Mouse (Mus musculus): ENCODE data around the gene Tgfbr3l. TPM values are rescaled to one million over a fixed set of nuclear protein-coding genes. Genes with fewer than 3 reads are reported as not detected.

Gene Tgfbr3l
- polyA plus RNA-seq, 1 experiment from 2014 or later = 1.1 TPM

DNA sequence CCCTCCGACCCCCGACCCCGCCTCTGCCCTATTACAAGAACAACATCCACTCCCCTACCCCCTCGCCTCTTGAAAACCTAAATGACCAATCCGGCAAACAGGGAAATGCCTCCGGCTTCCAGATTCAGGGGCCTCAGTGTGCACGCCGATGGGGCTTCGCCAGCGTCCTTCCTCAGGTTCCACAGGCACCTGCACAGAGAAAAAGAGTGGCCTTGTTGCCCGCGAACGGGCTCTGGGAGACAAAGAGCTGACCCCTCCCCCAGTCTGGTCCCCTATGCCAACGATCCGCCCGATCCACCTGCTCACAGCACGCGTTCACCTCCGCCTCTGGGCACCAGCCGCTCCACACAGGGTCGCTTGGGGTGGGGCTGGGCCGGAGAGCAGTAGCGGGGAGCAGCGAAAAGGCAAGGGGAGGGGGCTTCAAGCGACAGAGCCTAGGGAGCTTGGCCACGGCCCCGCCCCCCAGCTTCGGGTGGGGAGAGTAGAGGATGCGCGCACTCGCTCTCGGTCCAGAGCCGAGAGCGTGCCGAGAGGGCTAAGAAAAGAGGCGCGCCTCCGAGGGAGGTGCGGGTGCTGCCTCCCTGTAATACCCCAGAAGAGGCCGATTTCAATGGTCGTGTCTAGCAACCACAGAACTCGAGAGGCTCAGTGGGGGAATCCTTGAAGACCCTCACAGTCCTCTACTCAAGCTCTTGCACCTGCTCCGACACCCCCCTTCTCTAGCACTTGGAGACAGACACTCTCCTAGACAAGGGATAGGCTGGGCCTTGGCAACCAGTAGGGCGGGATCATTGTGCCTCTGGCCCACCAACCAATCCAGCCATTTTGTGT is 31.0 kb upstream of the Tgfbr3l start, which contains the start of gene Prr36:
Prr36 (minus strand) TSS at position 669 of the 831 bp plus-strand sequence.
- peak; percentile 50 for DNase-seq (ENCODE audit: low spot score)

DNA sequence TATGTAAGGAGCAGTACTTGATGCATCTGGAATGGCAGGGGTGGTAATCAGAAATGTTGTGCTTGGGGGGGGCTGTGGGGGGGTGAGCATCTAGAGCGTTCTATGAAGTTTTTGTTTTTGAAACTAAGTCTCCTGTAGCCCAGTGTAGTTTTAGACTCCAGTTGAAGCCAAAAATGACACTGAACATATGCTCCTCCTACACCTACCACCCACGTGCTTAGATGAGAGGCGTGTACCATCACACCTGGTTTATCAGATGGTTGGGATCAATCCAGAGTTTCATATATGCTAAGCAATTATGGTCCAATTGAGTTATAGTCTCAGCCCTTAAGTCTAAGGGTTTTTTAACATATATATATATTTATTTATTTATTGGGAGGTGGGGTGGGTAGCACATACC is 28.4 kb upstream of the Tgfbr3l start:
- Histone ChIP-seq H3K36me3 (ENCODE audit: control insufficient read depth, insufficient read depth, low read length) (no peaks in the 10 kb centered on the region), H3K27ac (replicated peaks) (no peak overlapping the region), H3K4me2 (replicated peaks; ENCODE audit: low read depth) (no peak overlapping the region), H3K9ac (ENCODE audit: low read length) (no peak overlapping the region), H3K4me1 (replicated peaks; ENCODE audit: control insufficient read depth, insufficient read depth) (no peaks in the 10 kb centered on the region), H3K4me3 (ENCODE audit: low read depth, low read length) (no peak overlapping the region), H3K27me3 (ENCODE audit: control insufficient read depth, insufficient read depth, low read length) (peaks cover 6% of the 10 kb centered on the region; the same call in 1 of the 2 replicates), H3K9me3 (ENCODE audit: control insufficient read depth, low read length) (no peaks in the 10 kb centered on the region)
- no peak for TF ChIP-seq EP300 (optimal IDR thresholded peaks at IDR 0.05)
- TF ChIP-seq CTCF (IDR thresholded peaks at IDR 0.05; ENCODE audit: low read depth) = no peak
- ATAC-seq (ENCODE audit: low FRiP score, low TSS enrichment) = no peak
- DNase-seq (ENCODE audit: low spot score) = no peak
- 77% methylated on average over 3 of the region's 3 CpGs for WGBS

More for the DNA sequence above, 31.0 kb upstream of the Tgfbr3l start, which contains the start of gene Prr36:
- TF ChIP-seq CTCF (IDR thresholded peaks at IDR 0.05; ENCODE audit: low read depth) = no peak
- H3K36me3 ChIP-seq (ENCODE audit: control insufficient read depth, insufficient read depth, low read length) = no peaks in the 10 kb centered on the region
- peak within 1 kb of the TSS; percentile 72 for H3K4me2 ChIP-seq (replicated peaks; ENCODE audit: low read depth)
- peaks cover 6% of the 10 kb centered on the region; the same call in 1 of the 2 replicates for H3K27me3 ChIP-seq (ENCODE audit: control insufficient read depth, insufficient read depth, low read length)
- no peaks in the 10 kb centered on the region for H3K9me3 ChIP-seq (ENCODE audit: control insufficient read depth, low read length)
- H3K4me1 ChIP-seq (replicated peaks; ENCODE audit: control insufficient read depth, insufficient read depth) = 0 out of 2 replicates have a peak, but pooled peaks cover 3% of the 10 kb centered on the region
- peak within 1 kb of the TSS; percentile 27; the same call in 1 of the 2 replicates for H3K9ac ChIP-seq (ENCODE audit: low read length)
- no peak within 1 kb of the TSS for H3K27ac ChIP-seq (replicated peaks)
- 3% methylated on average over 44 of the region's 44 CpGs for WGBS
- H3K4me3 ChIP-seq (ENCODE audit: low read depth, low read length) = peak within 1 kb of the TSS; percentile 42
- ATAC-seq (ENCODE audit: low FRiP score, low TSS enrichment) = peak; percentile 16; the same call in 1 of the 2 replicates

DNA sequence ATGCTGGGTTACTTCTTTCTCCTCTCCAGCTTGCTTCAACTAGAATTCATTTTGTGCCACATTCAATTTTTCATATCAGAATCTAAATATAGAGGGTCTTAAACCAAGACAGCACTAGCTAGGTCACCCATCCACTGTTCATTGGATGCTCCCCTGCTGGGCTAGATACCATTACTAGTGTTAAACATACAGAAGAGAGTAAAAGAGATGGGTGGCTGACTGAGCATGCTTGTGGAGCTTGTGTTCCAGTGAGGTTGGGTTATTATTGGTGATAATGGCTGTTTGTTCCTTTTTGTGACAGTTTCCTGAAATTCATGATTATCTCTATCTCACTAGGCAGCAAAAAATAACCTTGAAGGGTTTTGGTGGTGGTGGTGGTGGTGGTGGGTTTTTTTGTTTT is 26.0 kb upstream of the Tgfbr3l start:
- Histone ChIP-seq H3K36me3 (ENCODE audit: control insufficient read depth, insufficient read depth, low read length) (no peaks in the 10 kb centered on the region), H3K9me3 (ENCODE audit: control insufficient read depth, low read length) (no peaks in the 10 kb centered on the region), H3K4me3 (ENCODE audit: low read depth, low read length) (no peak overlapping the region), H3K27ac (replicated peaks) (no peak overlapping the region), H3K4me1 (replicated peaks; ENCODE audit: control insufficient read depth, insufficient read depth) (no peaks in the 10 kb centered on the region), H3K27me3 (ENCODE audit: control insufficient read depth, insufficient read depth, low read length) (peaks cover 3% of the 10 kb centered on the region; the same call in 1 of the 2 replicates), H3K4me2 (replicated peaks; ENCODE audit: low read depth) (no peak overlapping the region), H3K9ac (ENCODE audit: low read length) (no peak overlapping the region)
- ATAC-seq (ENCODE audit: low FRiP score, low TSS enrichment) (no peak), DNase-seq (ENCODE audit: low spot score) (no peak)
- TF ChIP-seq CTCF (IDR thresholded peaks at IDR 0.05; ENCODE audit: low read depth) = no peak

DNA sequence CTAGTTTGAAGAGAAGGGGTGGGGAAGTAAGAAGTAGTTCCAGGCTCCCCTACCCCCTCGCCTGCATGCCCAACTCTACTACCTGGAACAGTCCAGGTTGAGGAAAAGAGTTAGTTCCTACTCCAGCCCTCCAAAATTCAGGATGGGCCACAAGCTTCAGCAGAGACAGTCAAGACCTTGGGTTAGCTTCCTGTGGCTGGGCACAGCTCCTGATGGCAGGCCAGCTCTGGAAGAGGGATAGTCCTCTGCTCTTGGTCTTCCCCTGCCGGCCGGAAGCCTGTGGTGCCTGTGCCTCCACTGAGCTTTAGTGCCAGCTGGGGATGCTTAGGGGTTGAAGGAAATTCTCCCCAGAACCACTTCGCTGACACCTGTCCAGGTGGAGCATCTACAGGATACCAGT is 21.7 kb upstream of the Tgfbr3l start:
- H3K27me3 ChIP-seq (ENCODE audit: control insufficient read depth, insufficient read depth, low read length) = no peaks in the 10 kb centered on the region
- H3K4me1 ChIP-seq (replicated peaks; ENCODE audit: control insufficient read depth, insufficient read depth) = no peaks in the 10 kb centered on the region
- peak overlapping the region; percentile 66 for H3K4me2 ChIP-seq (replicated peaks; ENCODE audit: low read depth)
- DNase-seq (ENCODE audit: low spot score) = no peak
- ATAC-seq (ENCODE audit: low FRiP score, low TSS enrichment) = peak; percentile 25; the same call in 1 of the 2 replicates
- no peak overlapping the region for H3K27ac ChIP-seq (replicated peaks)
- WGBS = 31% methylated on average over 4 of the region's 4 CpGs
- H3K9ac ChIP-seq (ENCODE audit: low read length) = peak overlapping the region; percentile 71; the same call in 1 of the 2 replicates
- TF ChIP-seq CTCF (IDR thresholded peaks at IDR 0.05; ENCODE audit: low read depth) (peak; percentile 26), EP300 (optimal IDR thresholded peaks at IDR 0.05) (no peak)
- H3K9me3 ChIP-seq (ENCODE audit: control insufficient read depth, low read length) = no peaks in the 10 kb centered on the region
- H3K36me3 ChIP-seq (ENCODE audit: control insufficient read depth, insufficient read depth, low read length) = no peaks in the 10 kb centered on the region
- H3K4me3 ChIP-seq (ENCODE audit: low read depth, low read length) = peak overlapping the region; percentile 46

DNA sequence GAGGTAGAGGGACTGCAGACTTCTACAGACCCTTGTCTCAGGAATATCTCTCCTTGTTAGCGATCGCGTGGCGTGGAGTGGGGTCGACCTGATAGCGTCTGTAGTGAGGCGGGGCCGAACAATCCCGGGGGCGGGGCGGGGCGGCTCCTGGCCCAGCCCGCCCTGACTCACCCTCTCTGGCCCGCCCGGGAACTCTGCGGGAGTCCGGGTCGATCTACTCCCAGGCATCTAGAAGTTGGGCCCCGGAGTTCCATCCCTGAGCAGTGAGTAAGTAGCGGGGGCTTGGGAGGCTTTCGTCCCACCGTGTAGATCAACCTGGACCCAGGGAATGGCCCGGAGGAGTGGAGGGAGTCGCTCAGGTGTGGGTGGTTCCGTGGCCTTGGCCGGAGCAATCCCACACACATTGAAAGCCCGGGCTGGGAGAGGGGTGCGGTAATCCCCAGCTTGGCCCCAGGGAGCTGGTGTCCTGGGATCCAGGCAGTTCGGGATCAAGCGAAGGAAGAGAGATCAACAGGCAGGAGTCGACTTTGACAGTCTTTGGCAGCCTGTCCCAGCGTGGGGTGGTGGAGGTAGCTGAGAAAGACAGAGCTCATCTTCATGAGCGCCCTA is 21.2 kb upstream of the Tgfbr3l start, which contains the start of gene Lrrc8e:
Lrrc8e (plus strand) TSS at position 89 of the 609 bp plus-strand sequence.
- TF ChIP-seq CTCF (IDR thresholded peaks at IDR 0.05; ENCODE audit: low read depth) (no peak), EP300 (optimal IDR thresholded peaks at IDR 0.05) (no peak)
- 4% methylated on average over 32 of the region's 33 CpGs for WGBS
- DNase-seq (ENCODE audit: low spot score) = peak; percentile 81
- H3K9me3 ChIP-seq (ENCODE audit: control insufficient read depth, low read length) = no peaks in the 10 kb centered on the region
- peak within 1 kb of the TSS; percentile 66 for H3K4me2 ChIP-seq (replicated peaks; ENCODE audit: low read depth)
- H3K9ac ChIP-seq (ENCODE audit: low read length) = peak within 1 kb of the TSS; percentile 71
- no peaks in the 10 kb centered on the region for H3K27me3 ChIP-seq (ENCODE audit: control insufficient read depth, insufficient read depth, low read length)
- H3K4me1 ChIP-seq (replicated peaks; ENCODE audit: control insufficient read depth, insufficient read depth) = no peaks in the 10 kb centered on the region
- peak; percentile 80 for ATAC-seq (ENCODE audit: low FRiP score, low TSS enrichment)
- no peaks in the 10 kb centered on the region for H3K36me3 ChIP-seq (ENCODE audit: control insufficient read depth, insufficient read depth, low read length)
- H3K27ac ChIP-seq (replicated peaks) = peak within 1 kb of the TSS; percentile 40
- H3K4me3 ChIP-seq (ENCODE audit: low read depth, low read length) = peak within 1 kb of the TSS; percentile 46

Measured in stomach, postnatal 0 days (tissue).